Mouse (Mus musculus): ENCODE results near the gene Syne3. TPM values are rescaled to one million over a fixed set of nuclear protein-coding genes. Genes with fewer than 3 reads are reported as not detected.

Gene Syne3
- polyA plus RNA-seq, 1 experiment from 2014 or later, result 0.32 TPM

GRCm38 (mm10) chr12:104892245-104892644, 117.4 kb downstream of the Syne3 start:
- H3K9me3 ChIP-seq (replicated peaks), result no peaks in the 10 kb centered on the region
- no peaks in the 10 kb centered on the region for H3K36me3 ChIP-seq
- no peak overlapping the region for H3K4me2 ChIP-seq
- no peak for ATAC-seq (ENCODE audit: insufficient number of reproducible peaks, low FRiP score)
- no peak overlapping the region for H3K4me3 ChIP-seq
- H3K4me1 ChIP-seq (replicated peaks), result peaks cover 14% of the 10 kb centered on the region
- no peak overlapping the region for H3K9ac ChIP-seq
- WGBS, result 85% methylated on average over 3 of the region's 3 CpGs
- no peak overlapping the region for H3K27ac ChIP-seq (ENCODE audit: poor library complexity, severe bottlenecking)
- H3K27me3 ChIP-seq (replicated peaks), result no peaks in the 10 kb centered on the region

GRCm38 (mm10) chr12:104890066-104890465, 119.5 kb downstream of the Syne3 start:
- H3K4me1 ChIP-seq (replicated peaks), result 0 out of 2 replicates have a peak, but pooled peaks cover 4% of the 10 kb centered on the region
- H3K36me3 ChIP-seq, result no peaks in the 10 kb centered on the region
- H3K4me2 ChIP-seq, result no peak overlapping the region
- no peak overlapping the region for H3K27ac ChIP-seq (ENCODE audit: poor library complexity, severe bottlenecking)
- 80% methylated on average over 8 of the region's 8 CpGs for WGBS
- no peak for ATAC-seq (ENCODE audit: insufficient number of reproducible peaks, low FRiP score)
- no peak overlapping the region for H3K4me3 ChIP-seq
- H3K9me3 ChIP-seq (replicated peaks), result no peaks in the 10 kb centered on the region
- H3K9ac ChIP-seq, result no peak overlapping the region
- no peaks in the 10 kb centered on the region for H3K27me3 ChIP-seq (replicated peaks)

GRCm38 (mm10) chr12:104886104-104886503, 123.5 kb downstream of the Syne3 start:
- WGBS, result 80% methylated on average over 7 of the region's 7 CpGs
- no peak overlapping the region for H3K9ac ChIP-seq
- ATAC-seq (ENCODE audit: insufficient number of reproducible peaks, low FRiP score), result no peak
- no peak overlapping the region for H3K27ac ChIP-seq (ENCODE audit: poor library complexity, severe bottlenecking)
- 0 out of 2 replicates have a peak, but pooled peaks cover 4% of the 10 kb centered on the region for H3K4me1 ChIP-seq (replicated peaks)
- H3K27me3 ChIP-seq (replicated peaks), result no peaks in the 10 kb centered on the region
- H3K9me3 ChIP-seq (replicated peaks), result 0 out of 2 replicates have a peak, but pooled peaks cover 5% of the 10 kb centered on the region
- no peak overlapping the region for H3K4me2 ChIP-seq
- no peaks in the 10 kb centered on the region for H3K36me3 ChIP-seq
- H3K4me3 ChIP-seq, result no peak overlapping the region

- Histone ChIP-seq H3K27ac (ENCODE audit: poor library complexity, severe bottlenecking) (no peak overlapping the region), H3K9me3 (replicated peaks) (peaks cover 9% of the 10 kb centered on the region; the same call in 1 of the 2 replicates), H3K4me3 (no peak overlapping the region), H3K27me3 (replicated peaks) (no peaks in the 10 kb centered on the region), H3K36me3 (no peaks in the 10 kb centered on the region), H3K9ac (no peak overlapping the region), H3K4me1 (replicated peaks) (no peaks in the 10 kb centered on the region), H3K4me2 (no peak overlapping the region)
- 65% methylated on average over 5 of the region's 5 CpGs for WGBS
- no peak for ATAC-seq (ENCODE audit: insufficient number of reproducible peaks, low FRiP score)
These were observed 127.1 kb downstream of the Syne3 start for GRCm38 (mm10) chr12:104882533-104882932.

- H3K4me2 ChIP-seq, result no peak overlapping the region
- no peak overlapping the region for H3K27ac ChIP-seq (ENCODE audit: poor library complexity, severe bottlenecking)
- H3K9ac ChIP-seq, result no peak overlapping the region
- peaks cover 9% of the 10 kb centered on the region; the same call in 1 of the 2 replicates for H3K9me3 ChIP-seq (replicated peaks)
- no peaks in the 10 kb centered on the region for H3K36me3 ChIP-seq
- 46% methylated on average over 2 of the region's 2 CpGs for WGBS
- H3K4me3 ChIP-seq, result no peak overlapping the region
- H3K4me1 ChIP-seq (replicated peaks), result no peaks in the 10 kb centered on the region
- ATAC-seq (ENCODE audit: insufficient number of reproducible peaks, low FRiP score), result no peak
- H3K27me3 ChIP-seq (replicated peaks), result no peaks in the 10 kb centered on the region
These were observed 127.5 kb downstream of the Syne3 start for GRCm38 (mm10) chr12:104882061-104882460.

- Histone ChIP-seq H3K4me1 (replicated peaks) (no peaks in the 10 kb centered on the region), H3K9ac (no peak overlapping the region), H3K4me3 (no peak overlapping the region), H3K36me3 (no peaks in the 10 kb centered on the region), H3K27me3 (replicated peaks) (peaks cover 4% of the 10 kb centered on the region; the same call in 1 of the 2 replicates), H3K9me3 (replicated peaks) (peaks cover 9% of the 10 kb centered on the region; the same call in 1 of the 2 replicates), H3K27ac (ENCODE audit: poor library complexity, severe bottlenecking) (no peak overlapping the region), H3K4me2 (no peak overlapping the region)
- 80% methylated on average over 4 of the region's 4 CpGs for WGBS
- ATAC-seq (ENCODE audit: insufficient number of reproducible peaks, low FRiP score), result no peak
These were observed 128.0 kb downstream of the Syne3 start for GRCm38 (mm10) chr12:104881518-104882060.

- Histone ChIP-seq H3K9ac (no peak overlapping the region), H3K9me3 (replicated peaks) (peaks cover 9% of the 10 kb centered on the region; the same call in 1 of the 2 replicates), H3K27ac (ENCODE audit: poor library complexity, severe bottlenecking) (no peak overlapping the region), H3K36me3 (no peaks in the 10 kb centered on the region), H3K4me3 (no peak overlapping the region), H3K27me3 (replicated peaks) (peaks cover 7% of the 10 kb centered on the region; the same call in 1 of the 2 replicates), H3K4me1 (replicated peaks) (no peaks in the 10 kb centered on the region), H3K4me2 (no peak overlapping the region)
- ATAC-seq (ENCODE audit: insufficient number of reproducible peaks, low FRiP score), result no peak
- 82% methylated on average over 12 of the region's 12 CpGs for WGBS
These were observed 129.2 kb downstream of the Syne3 start for GRCm38 (mm10) chr12:104880367-104880766.

Small RNA genes lying within 50 kb of the gene (microRNA-seq; reads per million reads assigned to microRNA genes)
- 2.8 reads per million, percentile 6 among the genes with 10 or more reads in this experiment for gene Mir3069

Other genes starting within 250 kb of the Syne3 start
- 0.56 and 1.3 TPM in 2 replicates for gene Clmn, start 144.7 kb downstream of the Syne3 start, polyA plus RNA-seq (2016; fragmentation: Nextera tagmentation; extraction: Ambion mirVana)
- gene Glrx5, start 22.9 kb upstream of the Syne3 start, polyA plus RNA-seq (2016; fragmentation: Nextera tagmentation; extraction: Ambion mirVana), result 203 and 206 TPM in 2 replicates
- not detected in 2 replicates for gene Tcl1b2, start 136.2 kb upstream of the Syne3 start, polyA plus RNA-seq (2016; fragmentation: Nextera tagmentation; extraction: Ambion mirVana)
- gene Tcl1b1, start 149.9 kb upstream of the Syne3 start, polyA plus RNA-seq (2016; fragmentation: Nextera tagmentation; extraction: Ambion mirVana), result not detected in 2 replicates
- gene Tcl1b5, start 166.5 kb upstream of the Syne3 start, polyA plus RNA-seq (2016; fragmentation: Nextera tagmentation; extraction: Ambion mirVana), result not detected in 2 replicates
- gene Tcl1b3, start 181.2 kb upstream of the Syne3 start, polyA plus RNA-seq (2016; fragmentation: Nextera tagmentation; extraction: Ambion mirVana), result not detected in 2 replicates
- gene Tcl1b4, start 192.1 kb upstream of the Syne3 start, polyA plus RNA-seq (2016; fragmentation: Nextera tagmentation; extraction: Ambion mirVana), result not detected in 2 replicates
- gene Tcl1, start 213.0 kb upstream of the Syne3 start, polyA plus RNA-seq (2016; fragmentation: Nextera tagmentation; extraction: Ambion mirVana), result not detected in 2 replicates

All from heart, embryonic 12.5 days (tissue).